Mouse (Mus musculus): ENCODE measurements around the gene Cntnap2. TPM values are rescaled to one million over a fixed set of nuclear protein-coding genes. Genes with fewer than 3 reads are reported as not detected.

The Cntnap2 gene
- polyA plus RNA-seq, 1 experiment from 2014 or later = 24.7 TPM

DNA sequence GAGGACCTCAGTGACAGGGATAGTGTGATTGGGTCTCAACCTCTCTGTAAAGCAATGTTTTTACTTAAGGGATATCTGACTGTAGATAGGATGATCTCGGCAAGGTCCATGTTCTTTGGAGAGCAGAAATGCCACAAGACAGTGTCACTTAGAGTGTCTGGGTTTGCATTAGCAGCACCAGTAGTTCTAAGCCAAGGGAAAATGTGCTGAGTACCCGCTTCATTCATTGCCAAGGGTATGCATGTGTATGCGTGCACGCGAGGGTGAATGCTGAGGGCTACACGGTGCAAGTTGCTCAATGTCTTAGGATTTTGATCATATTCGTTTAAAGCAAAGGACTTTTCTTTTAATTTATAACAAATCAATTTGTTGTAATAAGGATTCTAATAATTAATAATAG lies 2185.5 kb downstream of the Cntnap2 start:
- 11% methylated on average over 7 of the region's 7 CpGs for WGBS
- peak overlapping the region; percentile 42 for H3K4me3 ChIP-seq (ENCODE audit: low read depth, low read length)
- no peaks in the 10 kb centered on the region for H3K36me3 ChIP-seq (ENCODE audit: control insufficient read depth, insufficient read depth, low read length)
- peak overlapping the region; percentile 58; the same call in 1 of the 2 replicates for H3K27ac ChIP-seq (ENCODE audit: low read depth, low read length)
- peaks cover 22% of the 10 kb centered on the region for H3K4me1 ChIP-seq (ENCODE audit: control insufficient read depth, insufficient read depth, low read length)
- ATAC-seq (ENCODE audit: low FRiP score) = peak; percentile 62
- no peaks in the 10 kb centered on the region for H3K27me3 ChIP-seq (ENCODE audit: control insufficient read depth, insufficient read depth, low read length)
- peak overlapping the region; percentile 52 for H3K4me2 ChIP-seq
- no peaks in the 10 kb centered on the region for H3K9me3 ChIP-seq (ENCODE audit: control insufficient read depth, low read length)
- no peak for DNase-seq (ENCODE audit: low spot score, missing footprints)
- peak overlapping the region; percentile 63 for H3K9ac ChIP-seq (ENCODE audit: low read length)

DNA sequence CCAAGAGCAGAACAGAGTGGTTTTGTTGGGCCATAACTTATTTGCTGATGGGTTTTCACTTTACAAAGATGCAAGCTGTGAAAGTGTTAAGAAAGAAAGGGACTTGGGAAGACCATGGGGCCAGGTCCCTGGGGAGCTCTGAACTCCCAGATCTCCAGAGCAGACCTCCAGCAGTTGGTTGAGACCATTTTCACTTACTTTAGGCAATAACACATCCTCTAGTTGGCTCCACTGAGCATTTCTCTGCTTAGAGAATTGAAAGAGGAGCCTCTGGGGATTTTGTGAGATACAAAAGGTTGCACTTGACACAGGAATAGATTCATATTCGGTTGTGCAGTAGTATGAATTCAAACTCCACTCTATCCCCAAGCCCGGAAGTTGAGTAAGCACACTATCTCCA lies 2196.1 kb downstream of the Cntnap2 start:
- Histone ChIP-seq H3K27ac (ENCODE audit: low read depth, low read length) (no peak overlapping the region), H3K27me3 (ENCODE audit: control insufficient read depth, insufficient read depth, low read length) (no peaks in the 10 kb centered on the region), H3K4me1 (ENCODE audit: control insufficient read depth, insufficient read depth, low read length) (peaks cover 11% of the 10 kb centered on the region), H3K4me2 (no peak overlapping the region), H3K9me3 (ENCODE audit: control insufficient read depth, low read length) (no peaks in the 10 kb centered on the region), H3K4me3 (ENCODE audit: low read depth, low read length) (no peak overlapping the region), H3K9ac (ENCODE audit: low read length) (no peak overlapping the region), H3K36me3 (ENCODE audit: control insufficient read depth, insufficient read depth, low read length) (no peaks in the 10 kb centered on the region)
- WGBS = 89% methylated on average over 2 of the region's 2 CpGs
- ATAC-seq (ENCODE audit: low FRiP score) (no peak), DNase-seq (ENCODE audit: low spot score, missing footprints) (peak; percentile 77)

DNA sequence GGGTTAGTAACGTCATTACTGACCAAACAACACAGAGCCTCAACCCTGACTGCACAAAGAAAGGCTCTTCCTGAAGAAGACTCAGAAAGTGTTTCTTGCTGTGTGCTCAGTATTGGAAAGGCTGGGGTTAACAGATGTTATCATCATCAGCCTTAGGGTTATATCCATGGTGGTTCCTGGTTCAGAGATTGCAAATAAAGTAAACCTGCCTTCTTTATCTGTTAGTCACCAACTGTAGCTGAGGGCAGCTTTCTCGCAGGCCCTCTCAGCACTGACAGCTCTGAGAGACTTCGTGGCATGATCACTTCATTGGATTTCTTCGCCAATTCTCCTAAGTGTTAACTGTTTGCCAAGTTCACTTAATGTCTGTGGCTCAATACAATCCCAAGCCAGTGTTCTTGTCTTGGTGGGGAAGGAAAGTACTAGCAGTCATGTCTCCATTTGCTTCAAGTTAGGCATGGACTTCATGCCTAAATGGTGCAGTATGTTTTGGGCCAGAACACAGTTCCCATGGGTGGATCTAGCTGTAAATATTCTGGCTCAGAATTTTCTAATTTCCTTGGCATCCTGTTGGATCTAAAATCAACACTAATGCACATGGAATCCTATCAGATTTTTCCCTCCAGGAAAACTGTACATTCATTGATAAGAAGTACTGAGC lies 2197.2 kb downstream of the Cntnap2 start:
- H3K4me1 ChIP-seq (ENCODE audit: control insufficient read depth, insufficient read depth, low read length) = peaks cover 7% of the 10 kb centered on the region
- H3K9me3 ChIP-seq (ENCODE audit: control insufficient read depth, low read length) = no peaks in the 10 kb centered on the region
- H3K4me3 ChIP-seq (ENCODE audit: low read depth, low read length) = no peak overlapping the region
- H3K9ac ChIP-seq (ENCODE audit: low read length) = no peak overlapping the region
- no peak overlapping the region for H3K27ac ChIP-seq (ENCODE audit: low read depth, low read length)
- no peaks in the 10 kb centered on the region for H3K27me3 ChIP-seq (ENCODE audit: control insufficient read depth, insufficient read depth, low read length)
- DNase-seq (ENCODE audit: low spot score, missing footprints) (peak; percentile 62), ATAC-seq (ENCODE audit: low FRiP score) (no peak)
- H3K4me2 ChIP-seq = no peak overlapping the region
- no peaks in the 10 kb centered on the region for H3K36me3 ChIP-seq (ENCODE audit: control insufficient read depth, insufficient read depth, low read length)
- WGBS = 79% methylated on average over 4 of the region's 4 CpGs

DNA sequence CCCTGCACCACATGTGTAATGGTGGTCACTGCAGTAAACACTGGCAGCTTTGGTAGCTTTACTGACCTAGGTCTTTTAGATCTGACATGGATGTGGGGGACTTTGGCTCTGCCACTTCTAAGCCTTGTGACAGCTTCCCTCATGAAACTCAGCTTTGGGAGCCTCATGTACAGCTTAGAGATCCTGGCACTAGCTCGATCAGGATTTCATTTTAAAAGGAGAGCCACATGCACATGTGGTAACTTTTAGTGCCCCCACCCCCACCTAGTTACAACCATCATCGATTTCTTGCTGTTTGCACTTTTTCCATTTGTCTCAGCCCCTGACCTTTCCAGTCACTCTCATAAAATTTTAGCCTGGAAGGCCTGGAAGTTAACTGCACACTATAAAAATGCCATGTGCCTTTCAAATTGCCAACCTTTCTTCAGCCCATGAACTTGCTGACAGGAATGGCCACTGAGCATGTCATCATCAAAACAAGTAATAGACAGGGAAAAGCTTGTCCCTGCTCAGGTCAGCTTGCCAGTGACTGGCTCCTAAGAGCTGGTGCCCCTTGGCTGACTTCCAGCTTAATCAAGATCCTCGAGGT lies 2197.9 kb downstream of the Cntnap2 start:
- H3K9ac ChIP-seq (ENCODE audit: low read length) = no peak overlapping the region
- no peak overlapping the region for H3K27ac ChIP-seq (ENCODE audit: low read depth, low read length)
- H3K4me2 ChIP-seq = no peak overlapping the region
- H3K27me3 ChIP-seq (ENCODE audit: control insufficient read depth, insufficient read depth, low read length) = no peaks in the 10 kb centered on the region
- 70% methylated on average over 3 of the region's 3 CpGs for WGBS
- DNase-seq (ENCODE audit: low spot score, missing footprints) = peak; percentile 44
- H3K4me1 ChIP-seq (ENCODE audit: control insufficient read depth, insufficient read depth, low read length) = peaks cover 7% of the 10 kb centered on the region
- H3K36me3 ChIP-seq (ENCODE audit: control insufficient read depth, insufficient read depth, low read length) = no peaks in the 10 kb centered on the region
- H3K4me3 ChIP-seq (ENCODE audit: low read depth, low read length) = no peak overlapping the region
- no peaks in the 10 kb centered on the region for H3K9me3 ChIP-seq (ENCODE audit: control insufficient read depth, low read length)
- ATAC-seq (ENCODE audit: low FRiP score) = no peak

DNA sequence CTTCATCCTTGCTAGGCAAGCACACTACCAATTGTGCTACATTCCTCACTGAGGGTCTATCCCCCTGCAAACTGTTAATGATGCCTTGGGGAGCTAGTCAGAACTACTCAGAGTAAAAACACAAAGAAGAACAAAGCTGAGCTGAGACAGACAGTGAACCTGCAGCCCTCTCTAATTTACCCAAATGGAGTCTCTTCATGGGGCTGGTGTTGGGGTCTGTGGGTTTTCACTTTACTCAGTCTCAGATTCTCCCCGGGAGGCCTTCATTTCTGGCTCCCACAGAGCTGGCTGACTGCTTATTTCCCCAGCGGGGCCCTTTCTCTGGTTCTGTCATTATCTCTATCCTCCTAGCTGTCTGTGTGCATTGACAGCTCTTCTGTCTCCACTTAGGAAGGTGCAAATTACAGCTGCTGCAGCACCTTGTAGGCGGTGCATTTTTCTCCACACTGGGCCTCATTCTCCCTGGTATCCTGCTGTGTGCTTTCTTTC lies 2200.5 kb downstream of the Cntnap2 start:
- 0 out of 2 replicates have a peak, but pooled peaks have one; percentile 19 for ATAC-seq (ENCODE audit: low FRiP score)
- no peak overlapping the region for H3K9ac ChIP-seq (ENCODE audit: low read length)

DNA sequence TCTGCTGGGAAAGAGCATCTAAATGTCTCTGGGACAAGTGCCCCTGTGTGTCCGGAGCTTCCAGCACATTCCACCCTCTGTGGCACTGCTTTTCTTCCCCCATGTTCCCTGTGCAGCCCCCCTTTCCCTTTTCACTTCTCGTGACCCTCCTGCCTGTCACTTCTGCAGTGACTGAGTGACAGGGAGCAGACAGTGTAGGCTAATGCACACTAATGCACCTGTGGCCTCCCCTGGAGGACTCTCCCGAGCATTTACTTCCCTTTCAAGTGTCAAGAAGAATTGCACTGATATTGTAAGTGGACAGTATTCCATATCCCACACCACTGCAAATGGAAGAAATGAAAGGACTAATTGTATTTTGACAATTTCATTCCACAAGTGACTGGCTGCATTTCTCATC lies 2208.1 kb downstream of the Cntnap2 start:
- Histone ChIP-seq H3K4me1 (ENCODE audit: control insufficient read depth, insufficient read depth, low read length) (no peaks in the 10 kb centered on the region), H3K9ac (ENCODE audit: low read length) (no peak overlapping the region), H3K27ac (ENCODE audit: low read depth, low read length) (no peak overlapping the region), H3K9me3 (ENCODE audit: control insufficient read depth, low read length) (no peaks in the 10 kb centered on the region), H3K36me3 (ENCODE audit: control insufficient read depth, insufficient read depth, low read length) (no peaks in the 10 kb centered on the region), H3K4me3 (ENCODE audit: low read depth, low read length) (no peak overlapping the region), H3K4me2 (no peak overlapping the region), H3K27me3 (ENCODE audit: control insufficient read depth, insufficient read depth, low read length) (no peaks in the 10 kb centered on the region)
- DNase-seq (ENCODE audit: low spot score, missing footprints) (no peak), ATAC-seq (ENCODE audit: low FRiP score) (no peak)
- 63% methylated on average over 3 of the region's 3 CpGs for WGBS

More for the DNA sequence above, 2200.5 kb downstream of the Cntnap2 start:
- H3K4me3 ChIP-seq (ENCODE audit: low read depth, low read length) = no peak overlapping the region
- DNase-seq (ENCODE audit: low spot score, missing footprints) = no peak
- no peak overlapping the region; the same call in 1 of the 2 replicates for H3K27ac ChIP-seq (ENCODE audit: low read depth, low read length)
- H3K36me3 ChIP-seq (ENCODE audit: control insufficient read depth, insufficient read depth, low read length) = no peaks in the 10 kb centered on the region
- peaks cover 7% of the 10 kb centered on the region for H3K4me1 ChIP-seq (ENCODE audit: control insufficient read depth, insufficient read depth, low read length)
- no peaks in the 10 kb centered on the region for H3K9me3 ChIP-seq (ENCODE audit: control insufficient read depth, low read length)
- 18% methylated on average over 3 of the region's 3 CpGs for WGBS
- H3K27me3 ChIP-seq (ENCODE audit: control insufficient read depth, insufficient read depth, low read length) = no peaks in the 10 kb centered on the region
- H3K4me2 ChIP-seq = no peak overlapping the region

DNA sequence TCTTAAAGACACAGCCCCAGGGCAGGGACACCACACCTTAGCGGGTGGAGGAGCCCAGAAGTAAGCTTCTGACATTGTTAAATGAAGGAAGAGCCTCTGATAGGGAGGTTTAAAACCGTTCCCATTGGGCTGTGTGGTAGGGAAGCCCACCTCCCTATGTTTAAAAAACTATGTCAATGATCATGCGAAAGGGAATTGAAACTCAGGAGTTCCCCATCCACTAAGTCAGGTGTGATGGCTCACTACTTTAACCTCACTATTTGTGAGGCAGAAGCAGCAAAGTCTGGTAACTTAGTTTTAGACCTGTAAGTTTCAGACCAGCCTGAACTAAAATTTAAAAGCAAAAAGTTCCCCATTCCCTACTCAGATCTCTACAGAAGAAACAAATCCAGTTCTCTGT lies 2210.3 kb downstream of the Cntnap2 start:
- no peak overlapping the region for H3K27ac ChIP-seq (ENCODE audit: low read depth, low read length)
- 87% methylated on average over 3 of the region's 3 CpGs for WGBS

DNA sequence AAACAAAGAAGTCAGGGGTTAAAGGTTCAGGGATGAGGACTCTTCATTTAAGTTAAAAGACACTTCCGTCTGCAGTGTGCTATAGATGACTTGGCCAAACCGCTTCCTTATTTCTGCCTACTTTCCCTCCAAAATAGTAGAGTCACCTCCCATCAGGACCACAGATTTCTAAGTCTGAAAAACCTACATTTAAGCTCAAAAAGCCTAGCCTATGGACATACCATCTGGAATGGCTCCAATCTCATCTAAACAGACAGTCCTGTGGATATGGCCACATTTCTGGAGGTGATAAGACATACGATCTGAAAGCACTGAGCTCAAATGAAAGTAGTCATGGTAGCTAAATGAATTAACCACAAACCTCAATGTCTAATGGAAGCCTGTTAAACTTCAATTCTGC lies 2212.4 kb downstream of the Cntnap2 start:
- Histone ChIP-seq H3K4me3 (ENCODE audit: low read depth, low read length) (no peak overlapping the region), H3K4me2 (no peak overlapping the region), H3K9ac (ENCODE audit: low read length) (no peak overlapping the region), H3K9me3 (ENCODE audit: control insufficient read depth, low read length) (no peaks in the 10 kb centered on the region), H3K36me3 (ENCODE audit: control insufficient read depth, insufficient read depth, low read length) (no peaks in the 10 kb centered on the region), H3K27me3 (ENCODE audit: control insufficient read depth, insufficient read depth, low read length) (0 out of 2 replicates have a peak, but pooled peaks cover 3% of the 10 kb centered on the region), H3K27ac (ENCODE audit: low read depth, low read length) (no peak overlapping the region), H3K4me1 (ENCODE audit: control insufficient read depth, insufficient read depth, low read length) (peaks cover 12% of the 10 kb centered on the region)
- DNase-seq (ENCODE audit: low spot score, missing footprints) (no peak), ATAC-seq (ENCODE audit: low FRiP score) (no peak)
- WGBS = 92% methylated on average over 3 of the region's 3 CpGs

More for the DNA sequence above, 2210.3 kb downstream of the Cntnap2 start:
- Histone ChIP-seq H3K9ac (ENCODE audit: low read length) (no peak overlapping the region), H3K27me3 (ENCODE audit: control insufficient read depth, insufficient read depth, low read length) (no peaks in the 10 kb centered on the region), H3K4me3 (ENCODE audit: low read depth, low read length) (no peak overlapping the region), H3K9me3 (ENCODE audit: control insufficient read depth, low read length) (no peaks in the 10 kb centered on the region), H3K4me1 (ENCODE audit: control insufficient read depth, insufficient read depth, low read length) (peaks cover 6% of the 10 kb centered on the region), H3K4me2 (no peak overlapping the region), H3K36me3 (ENCODE audit: control insufficient read depth, insufficient read depth, low read length) (no peaks in the 10 kb centered on the region)
- DNase-seq (ENCODE audit: low spot score, missing footprints) = no peak
- no peak for ATAC-seq (ENCODE audit: low FRiP score)

Data from midbrain, embryonic 11.5 days (tissue).